ENCODE assay signal across 23 mouse cellular contexts in genomic region chr2:160499726-160500125, GRCm38 (mm10).
"Had no signal": no experiment of that assay in that cellular context is flagged by ENCODE, and none has a peak within 500 bp of the region (broad histone marks: within the 10 kb centered on the region; RNA-seq: fewer than 3 reads in every experiment).

No protein-coding gene starts in this region.

- H3K4me2 ChIP-seq: liver, embryonic 13.5 days; liver, embryonic 15.5 days; lung, embryonic 15.5 days; midbrain, embryonic 11.5 days; midbrain, embryonic 13.5 days; midbrain, embryonic 15.5 days; neural tube, embryonic 13.5 days; neural tube, embryonic 15.5 days had no signal

- H3K4me1 ChIP-seq: liver, embryonic 13.5 days; liver, embryonic 15.5 days; lung, embryonic 15.5 days; megakaryocyte, embryonic 14.5 days had no signal

- H3K36me3 ChIP-seq: liver, embryonic 13.5 days; liver, embryonic 15.5 days; lung, embryonic 15.5 days; midbrain, embryonic 13.5 days; midbrain, embryonic 15.5 days; neural tube, embryonic 13.5 days; neural tube, embryonic 15.5 days had no signal

- ATAC-seq: liver, postnatal 0 days; lung, postnatal 0 days; midbrain, embryonic 13.5 days; midbrain, embryonic 15.5 days had no signal

- H3K9ac ChIP-seq: liver, embryonic 13.5 days; liver, embryonic 15.5 days; liver, postnatal 0 days; lung, embryonic 15.5 days; midbrain, embryonic 13.5 days; midbrain, embryonic 15.5 days; neural tube, embryonic 13.5 days; neural tube, embryonic 15.5 days had no signal

- H3K9me3 ChIP-seq: liver, embryonic 13.5 days; liver, embryonic 15.5 days; lung, embryonic 15.5 days; megakaryocyte, embryonic 14.5 days; midbrain, embryonic 13.5 days; midbrain, embryonic 15.5 days; neural tube, embryonic 13.5 days; neural tube, embryonic 15.5 days had no signal

- H3K27me3 ChIP-seq: liver, embryonic 13.5 days; liver, embryonic 15.5 days; lung, embryonic 15.5 days; midbrain, embryonic 13.5 days; midbrain, embryonic 15.5 days had no signal

- H3K27ac ChIP-seq: liver, embryonic 13.5 days; liver, embryonic 15.5 days; lung, embryonic 15.5 days; midbrain, embryonic 13.5 days; midbrain, embryonic 15.5 days; neural tube, embryonic 13.5 days; neural tube, embryonic 15.5 days had no signal

- H3K4me3 ChIP-seq: liver, embryonic 13.5 days; liver, embryonic 15.5 days; lung, embryonic 15.5 days; megakaryocyte, embryonic 14.5 days; midbrain, embryonic 13.5 days; midbrain, embryonic 15.5 days; myocyte; neural tube, embryonic 13.5 days; neural tube, embryonic 15.5 days had no signal

- DNase-seq: liver, embryonic 13.5 days; liver, postnatal 0 days; lung, adult 2 months; lung, postnatal 14 days; lung, postnatal 4 days; retina, postnatal 1 day; right cerebral cortex, adult 18-20 months; right cerebral cortex, postnatal 25 days; right cerebral cortex, postnatal 4 days; spleen, adult 18-20 months; thymus, adult 18-20 months; thymus, postnatal 14 days; thymus, postnatal 36 days had no signal
